Comparison of ENCODE assay signal across 8 mouse cellular contexts in the genomic region with DNA sequence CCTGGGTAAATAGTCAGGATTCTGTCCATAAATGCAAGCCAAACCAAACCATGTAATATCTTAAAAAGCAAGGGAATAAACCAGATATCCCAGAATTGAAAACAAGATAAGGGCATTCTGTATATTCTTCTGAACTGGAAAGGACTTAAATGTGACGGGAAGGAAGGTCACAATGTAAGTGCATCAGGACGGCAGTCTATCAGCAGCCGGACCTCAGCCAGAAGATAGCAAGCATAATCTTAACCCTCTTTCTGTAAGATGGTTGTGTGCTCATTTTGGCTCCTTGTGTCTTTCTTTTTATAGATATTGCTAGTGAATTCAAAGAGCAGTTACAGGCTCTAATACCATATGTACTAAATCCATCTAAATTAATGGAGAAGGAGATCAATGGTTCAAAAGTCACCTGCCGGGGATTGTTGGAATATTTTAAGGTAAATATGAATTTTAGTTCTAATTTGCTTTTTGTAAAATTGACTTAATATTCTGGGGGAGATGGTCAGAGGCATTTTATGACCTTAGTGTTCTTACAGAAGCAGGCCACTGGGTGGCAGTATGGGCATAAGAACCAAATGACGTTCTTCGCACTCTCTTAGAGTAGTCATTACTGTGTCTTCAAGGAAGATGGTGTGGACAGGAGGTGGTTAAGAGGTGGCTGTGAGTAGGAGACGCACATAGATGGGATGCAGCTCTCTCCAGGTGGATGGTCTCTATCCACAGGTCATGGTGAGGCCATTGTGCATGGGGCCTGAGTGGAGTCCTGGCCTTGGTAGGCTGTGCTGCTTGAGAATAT. TPM values are rescaled to one million over a fixed set of nuclear protein-coding genes. Genes with fewer than 3 reads are reported as not detected.
DNase-seq lines count a peak whose midpoint lies in the region; ATAC-seq and TF ChIP-seq lines count a peak whose summit lies in the region.

No protein-coding gene starts in this region.

- H3K4me2 ChIP-seq in lung, embryonic 16.5 days (ENCODE audit: low read depth, low read length): no peak overlapping the region

- H3K9me3 ChIP-seq in ES-Bruce4 (replicated peaks; ENCODE audit: control insufficient read depth, insufficient read depth, low read length, poor library complexity, severe bottlenecking): no peaks in the 10 kb centered on the region
- H3K9me3 ChIP-seq in lung, embryonic 16.5 days (ENCODE audit: control insufficient read depth, low read length): no peaks in the 10 kb centered on the region

- 64% methylated on average over 7 of the region's 7 CpGs for WGBS in bone marrow, adult 2 months
- WGBS in lung, embryonic 16.5 days: 53% methylated on average over 7 of the region's 7 CpGs

- no peaks in the 10 kb centered on the region for H3K27me3 ChIP-seq in ES-Bruce4 (ENCODE audit: control insufficient read depth, insufficient read depth, low read length, poor library complexity, severe bottlenecking)
- H3K27me3 ChIP-seq in lung, embryonic 16.5 days (ENCODE audit: control insufficient read depth, insufficient read depth, low read depth, low read length): no peaks in the 10 kb centered on the region

- TF ChIP-seq CTCF in ES-Bruce4 (IDR thresholded peaks at IDR 0.05; ENCODE audit: low read depth, low read length): peak; percentile 9
- peak; percentile 31; the same call in 1 of the 2 replicates for TF ChIP-seq CTCF in bone marrow, adult 2 months (IDR thresholded peaks at IDR 0.05; ENCODE audit: control insufficient read depth, insufficient read depth, low read length)

- no peak overlapping the region for H3K4me3 ChIP-seq in ES-Bruce4 (ENCODE audit: low read depth, low read length)
- no peak overlapping the region for H3K4me3 ChIP-seq in bone marrow, adult 2 months (replicated peaks; ENCODE audit: control insufficient read depth, low read depth, low read length)
- no peak overlapping the region for H3K4me3 ChIP-seq in lung, embryonic 16.5 days (ENCODE audit: low read length)

- TF ChIP-seq EP300 in ES-Bruce4 (IDR thresholded peaks at IDR 0.05; ENCODE audit: insufficient read depth, low read depth, low read length): no peak

- H3K9ac ChIP-seq in ES-Bruce4 (ENCODE audit: low read depth, poor library complexity, severe bottlenecking): no peak overlapping the region
- no peak overlapping the region for H3K9ac ChIP-seq in lung, embryonic 16.5 days (ENCODE audit: low read length)

- DNase-seq in layer of hippocampus, adult 9-10 months (ENCODE audit: low spot score): peak; percentile 55
- peak; percentile 90 for DNase-seq in retina, embryonic 14.5 days (ENCODE audit: low spot score)

- no peak overlapping the region for H3K27ac ChIP-seq in ES-Bruce4 (ENCODE audit: insufficient read depth, low read length)
- no peak overlapping the region for H3K27ac ChIP-seq in bone marrow, adult 2 months (ENCODE audit: control insufficient read depth, insufficient read depth, low read depth, low read length, poor library complexity)
- no peak overlapping the region for H3K27ac ChIP-seq in lung, embryonic 16.5 days (ENCODE audit: low read length)

- H3K4me1 ChIP-seq in ES-Bruce4 (ENCODE audit: control insufficient read depth, insufficient read depth, low read length): no peaks in the 10 kb centered on the region
- H3K4me1 ChIP-seq in bone marrow, adult 2 months (ENCODE audit: control insufficient read depth, insufficient read depth, low read length): no peaks in the 10 kb centered on the region
- H3K4me1 ChIP-seq in lung, embryonic 16.5 days (replicated peaks; ENCODE audit: control insufficient read depth, insufficient read depth, low read length): no peaks in the 10 kb centered on the region

- no peak for TF ChIP-seq POLR2A in ES-Bruce4 (IDR thresholded peaks at IDR 0.05; ENCODE audit: insufficient read depth, low read length)
- no peak for TF ChIP-seq POLR2A in bone marrow, adult 2 months (IDR thresholded peaks at IDR 0.05; ENCODE audit: borderline replicate concordance, control insufficient read depth, low read depth, low read length)

- H3K36me3 ChIP-seq in ES-Bruce4 (ENCODE audit: control insufficient read depth, insufficient read depth, low read length, poor library complexity, severe bottlenecking): peaks cover 27% of the 10 kb centered on the region
- H3K36me3 ChIP-seq in lung, embryonic 16.5 days (ENCODE audit: control insufficient read depth, insufficient read depth, low read length): peaks cover 23% of the 10 kb centered on the region

- peak; percentile 79 for ATAC-seq in erythroid progenitor cell, adult 5-6 weeks (replicated peaks; ENCODE audit: low FRiP score, poor library complexity, severe bottlenecking)
- ATAC-seq in hematopoietic stem cell, adult 5-6 weeks (replicated peaks in 1 of 2; ENCODE audit: insufficient read depth in 1 of 2, low FRiP score in 2 of 2, low TSS enrichment in 1 of 2, low read depth in 1 of 2, poor library complexity in 2 of 2, severe bottlenecking in 2 of 2): peak; percentile 65 to 71
- ATAC-seq in lung, embryonic 16.5 days (ENCODE audit: low read depth): peak; percentile 52; the same call in 1 of the 2 replicates
- no peak for ATAC-seq in activated CD4-positive, CD25-positive, alpha-beta regulatory T cell, adult 4 months

RNA-seq across cellular contexts. Expression of a gene that starts 28.4 kb away (rescaled TPM):
- 10.5 and 10.7 TPM in 2 replicates for polyA plus RNA-seq in ES-Bruce4 (2011; ENCODE audit: insufficient read depth, insufficient read length, low read depth, missing spikeins)
- 23.4 and 49.5 TPM in 2 replicates for polyA plus RNA-seq in bone marrow, adult 2 months (2011; ENCODE audit: insufficient read depth, insufficient read length, low replicate concordance, missing spikeins)
- total RNA-seq in erythroid progenitor cell, adult 5-6 weeks (2015; ENCODE audit: low replicate concordance): 46.5 and 56.6 TPM in 2 replicates
- 45.8 and 73.4 TPM in 2 replicates for total RNA-seq in erythroid progenitor cell, adult 5-6 weeks (2017; ENCODE audit: low replicate concordance)
- 41.7 and 50.5 TPM in 2 replicates for total RNA-seq in hematopoietic stem cell, adult 5-6 weeks (2017)
- 17.1 and 18.0 TPM in 2 replicates for polyA plus RNA-seq in lung, embryonic 16.5 days (2015; fragmentation: Nextera tagmentation; extraction: Ambion mirVana)
- polyA plus RNA-seq in activated CD4-positive, CD25-positive, alpha-beta regulatory T cell, adult 4 months (2017; shearing (Covaris generic)): 10 to 100 TPM; 84.0 to 95.7 TPM

RNA-seq across cellular contexts. Expression of a gene that starts 35.0 kb away (rescaled TPM):
- polyA plus RNA-seq in ES-Bruce4 (2011; ENCODE audit: insufficient read depth, insufficient read length, low read depth, missing spikeins): 51.3 and 53.5 TPM in 2 replicates
- polyA plus RNA-seq in bone marrow, adult 2 months (2011; ENCODE audit: insufficient read depth, insufficient read length, low replicate concordance, missing spikeins): 15.1 and 16.3 TPM in 2 replicates
- 36.8 and 46.9 TPM in 2 replicates for total RNA-seq in erythroid progenitor cell, adult 5-6 weeks (2015; ENCODE audit: low replicate concordance)
- 49.4 and 53.0 TPM in 2 replicates for total RNA-seq in erythroid progenitor cell, adult 5-6 weeks (2017; ENCODE audit: low replicate concordance)
- total RNA-seq in hematopoietic stem cell, adult 5-6 weeks (2017): 83.7 and 88.9 TPM in 2 replicates
- polyA plus RNA-seq in lung, embryonic 16.5 days (2015; fragmentation: Nextera tagmentation; extraction: Ambion mirVana): 17.2 and 21.2 TPM in 2 replicates
- 10 to 100 TPM; 20.1 to 23.8 TPM for polyA plus RNA-seq in activated CD4-positive, CD25-positive, alpha-beta regulatory T cell, adult 4 months (2017; shearing (Covaris generic))

RNA-seq across cellular contexts. Expression of a gene that starts 45.8 kb away (rescaled TPM):
- 162 and 178 TPM in 2 replicates for polyA plus RNA-seq in ES-Bruce4 (2011; ENCODE audit: insufficient read depth, insufficient read length, low read depth, missing spikeins)
- 53.1 and 78.4 TPM in 2 replicates for polyA plus RNA-seq in bone marrow, adult 2 months (2011; ENCODE audit: insufficient read depth, insufficient read length, low replicate concordance, missing spikeins)
- total RNA-seq in erythroid progenitor cell, adult 5-6 weeks (2015; ENCODE audit: low replicate concordance): 110 and 116 TPM in 2 replicates
- total RNA-seq in erythroid progenitor cell, adult 5-6 weeks (2017; ENCODE audit: low replicate concordance): 55.3 and 60.5 TPM in 2 replicates
- 73.0 and 76.2 TPM in 2 replicates for total RNA-seq in hematopoietic stem cell, adult 5-6 weeks (2017)
- polyA plus RNA-seq in lung, embryonic 16.5 days (2015; fragmentation: Nextera tagmentation; extraction: Ambion mirVana): 123 and 126 TPM in 2 replicates
- polyA plus RNA-seq in activated CD4-positive, CD25-positive, alpha-beta regulatory T cell, adult 4 months (2017; shearing (Covaris generic)): 10 to 100 TPM; 42.0 to 53.0 TPM
